18 mouse cellular contexts compared by ENCODE assay signal in the genomic region with DNA sequence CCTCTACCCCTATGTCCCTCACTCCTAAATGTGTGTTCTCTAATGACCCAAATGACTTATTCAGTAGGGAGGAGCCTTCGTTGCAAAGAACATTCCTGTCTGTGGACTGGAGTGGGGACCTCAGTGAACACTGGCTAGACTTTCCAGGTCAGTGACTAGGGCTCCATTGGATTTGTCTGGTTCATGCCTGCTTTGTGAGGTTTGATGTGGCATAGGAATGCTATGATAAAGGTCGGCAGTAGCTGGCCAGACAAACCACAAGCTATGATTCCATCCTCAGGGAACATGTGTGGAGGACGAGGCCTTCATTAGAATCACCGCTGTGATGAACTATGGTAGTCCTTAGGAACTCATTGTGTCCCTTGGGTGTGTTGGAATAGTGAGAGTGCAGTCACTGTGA. TPM values are rescaled to one million over a fixed set of nuclear protein-coding genes. Genes with fewer than 3 reads are reported as not detected.
"Had no signal": no experiment of that assay in that cellular context is flagged by ENCODE, and none has a peak within 500 bp of the region (broad histone marks: within the 10 kb centered on the region; RNA-seq: fewer than 3 reads in every experiment).

No protein-coding gene starts in this region.

- DNase-seq: lung, adult 18-20 months; lung, postnatal 10 days; lung, postnatal 36 days had no signal

- H3K27ac ChIP-seq: intestine, embryonic 15.5 days; kidney, embryonic 15.5 days; limb, embryonic 10.5 days; limb, embryonic 13.5 days; lung, embryonic 15.5 days; midbrain, embryonic 10.5 days; midbrain, embryonic 13.5 days; neural tube, embryonic 13.5 days; stomach, postnatal 0 days had no signal

- ATAC-seq: intestine, embryonic 15.5 days; midbrain, embryonic 13.5 days; midbrain, embryonic 16.5 days had no signal

- H3K27me3 ChIP-seq: intestine, embryonic 15.5 days; kidney, embryonic 15.5 days; limb, embryonic 13.5 days; lung, embryonic 15.5 days; megakaryocyte, embryonic 14.5 days; midbrain, embryonic 13.5 days; neural tube, embryonic 13.5 days had no signal

- H3K9me3 ChIP-seq: intestine, embryonic 15.5 days; kidney, embryonic 15.5 days; limb, embryonic 10.5 days; limb, embryonic 13.5 days; lung, embryonic 15.5 days; megakaryocyte, embryonic 14.5 days; midbrain, embryonic 10.5 days; midbrain, embryonic 13.5 days; neural tube, embryonic 13.5 days had no signal

- H3K4me3 ChIP-seq: intestine, embryonic 15.5 days; kidney, embryonic 15.5 days; limb, embryonic 10.5 days; limb, embryonic 13.5 days; lung, embryonic 15.5 days; megakaryocyte, embryonic 14.5 days; midbrain, embryonic 10.5 days; midbrain, embryonic 13.5 days; myocyte; neural tube, embryonic 13.5 days had no signal

- H3K9ac ChIP-seq: intestine, embryonic 15.5 days; kidney, embryonic 15.5 days; limb, embryonic 13.5 days; lung, embryonic 15.5 days; midbrain, embryonic 13.5 days; neural tube, embryonic 13.5 days had no signal

- H3K4me2 ChIP-seq: intestine, embryonic 15.5 days; kidney, embryonic 15.5 days; limb, embryonic 13.5 days; lung, embryonic 15.5 days; midbrain, embryonic 13.5 days; neural tube, embryonic 13.5 days had no signal

RNA-seq across cellular contexts. Expression of a gene that starts 54.5 kb away (rescaled TPM):
- polyA plus RNA-seq: intestine, embryonic 15.5 days; kidney, embryonic 15.5 days; limb, embryonic 10.5 days; limb, embryonic 13.5 days; liver, adult 2 months; lung, embryonic 15.5 days; midbrain, embryonic 10.5 days; midbrain, embryonic 13.5 days; midbrain, embryonic 16.5 days; neural tube, embryonic 13.5 days; stomach, embryonic 14.5 days; stomach, postnatal 0 days; thymus, adult 2 months had no signal
